9 mouse cellular contexts compared by ENCODE assay signal in genomic region chr11:116018106-116018505, GRCm38 (mm10). TPM values are rescaled to one million over a fixed set of nuclear protein-coding genes. Genes with fewer than 3 reads are reported as not detected.
DNase-seq lines count a peak whose midpoint lies in the region; ATAC-seq and TF ChIP-seq lines count a peak whose summit lies in the region.
"Had no signal": no experiment of that assay in that cellular context is flagged by ENCODE, and none has a peak within 500 bp of the region (broad histone marks: within the 10 kb centered on the region; RNA-seq: fewer than 3 reads in every experiment).

No protein-coding gene starts in this region.

- no peak overlapping the region for H3K4me2 ChIP-seq in hindbrain, embryonic 11.5 days (replicated peaks; ENCODE audit: low read depth, low read length)
- no peak overlapping the region for H3K4me2 ChIP-seq in hindbrain, embryonic 14.5 days (replicated peaks)

- H3K4me1 ChIP-seq in hindbrain, embryonic 11.5 days (replicated peaks; ENCODE audit: control insufficient read depth, insufficient read depth, low read length): no peaks in the 10 kb centered on the region
- H3K4me1 ChIP-seq in hindbrain, embryonic 14.5 days (replicated peaks; ENCODE audit: control insufficient read depth, insufficient read depth, low read length): peaks cover 16% of the 10 kb centered on the region
- H3K4me1 ChIP-seq in G1E (ENCODE audit: insufficient read depth, low read depth, low read length): peaks cover 40% of the 10 kb centered on the region

- no peak overlapping the region for H3K9ac ChIP-seq in hindbrain, embryonic 11.5 days (ENCODE audit: low read depth, low read length)
- H3K9ac ChIP-seq in hindbrain, embryonic 14.5 days: no peak overlapping the region

- no peaks in the 10 kb centered on the region for H3K27me3 ChIP-seq in hindbrain, embryonic 11.5 days (ENCODE audit: control insufficient read depth, insufficient read depth, low read length)
- H3K27me3 ChIP-seq in hindbrain, embryonic 14.5 days (ENCODE audit: control insufficient read depth, insufficient read depth, low read length): no peaks in the 10 kb centered on the region
- peaks cover 18% of the 10 kb centered on the region for H3K27me3 ChIP-seq in G1E (ENCODE audit: insufficient read depth, low read length)

- no peak overlapping the region for H3K4me3 ChIP-seq in hindbrain, embryonic 11.5 days (ENCODE audit: low read depth, low read length)
- no peak overlapping the region for H3K4me3 ChIP-seq in hindbrain, embryonic 14.5 days (replicated peaks; ENCODE audit: low read length)
- no peak overlapping the region for H3K4me3 ChIP-seq in G1E (ENCODE audit: low read depth, low read length)

- ATAC-seq in hindbrain, embryonic 11.5 days (ENCODE audit: low FRiP score): no peak
- ATAC-seq in hindbrain, embryonic 14.5 days (ENCODE audit: low FRiP score): no peak
- ATAC-seq in G1E (ENCODE audit: extremely low read depth, insufficient number of reproducible peaks, low FRiP score, poor library complexity, severe bottlenecking): no peak
- peak; percentile 62 for ATAC-seq in monocyte, adult 5-6 weeks (replicated peaks; ENCODE audit: insufficient number of reproducible peaks, low FRiP score, low TSS enrichment, poor library complexity, severe bottlenecking)

- 23% methylated on average over 6 of the region's 6 CpGs for WGBS in hindbrain, embryonic 11.5 days
- 25% methylated on average over 6 of the region's 6 CpGs for WGBS in hindbrain, embryonic 14.5 days

- H3K9me3 ChIP-seq in hindbrain, embryonic 11.5 days (ENCODE audit: control insufficient read depth, low read length): no peaks in the 10 kb centered on the region
- H3K9me3 ChIP-seq in hindbrain, embryonic 14.5 days (ENCODE audit: control insufficient read depth, low read length): no peaks in the 10 kb centered on the region
- no peaks in the 10 kb centered on the region for H3K9me3 ChIP-seq in G1E (replicated peaks)

- peak; percentile 58 for DNase-seq in hindbrain, embryonic 11.5 days (ENCODE audit: low spot score)
- no peak for DNase-seq in hindbrain, embryonic 14.5 days (ENCODE audit: low spot score)
- DNase-seq in G1E (ENCODE audit: low spot score): no peak
- peak; percentile 64 to 73 for DNase-seq in cerebellum, postnatal 36 days
- DNase-seq in kidney, postnatal 36 days: peak; percentile 59 to 69
- no peak for DNase-seq in layer of hippocampus, adult 9-10 months (ENCODE audit: low spot score)
- no peak for DNase-seq in gastrocnemius, postnatal 25 days

- no peak overlapping the region for H3K27ac ChIP-seq in hindbrain, embryonic 11.5 days (ENCODE audit: low read depth, low read length)
- H3K27ac ChIP-seq in hindbrain, embryonic 14.5 days: no peak overlapping the region
- H3K27ac ChIP-seq: macrophage had no signal

- no peaks in the 10 kb centered on the region for H3K36me3 ChIP-seq in hindbrain, embryonic 11.5 days (ENCODE audit: control insufficient read depth, insufficient read depth, low read length)
- peaks cover 28% of the 10 kb centered on the region for H3K36me3 ChIP-seq in hindbrain, embryonic 14.5 days (replicated peaks; ENCODE audit: control insufficient read depth, insufficient read depth)
- H3K36me3 ChIP-seq in G1E (replicated peaks): peaks cover 19% of the 10 kb centered on the region

- TF ChIP-seq CTCF in G1E (IDR thresholded peaks at IDR 0.05; ENCODE audit: low read depth, low read length): peak; percentile 38

RNA-seq across cellular contexts. Expression of gene Galk1, which starts 5.6 kb away (rescaled TPM):
- polyA plus RNA-seq in hindbrain, embryonic 11.5 days (2014; fragmentation: Nextera tagmentation; extraction: Ambion mirVana): 89.0 and 96.3 TPM in 2 replicates
- polyA plus RNA-seq in hindbrain, embryonic 14.5 days (2014; fragmentation: Nextera tagmentation; extraction: Ambion mirVana): 48.6 and 54.4 TPM in 2 replicates
- 15.4 and 22.0 TPM in 2 replicates for total RNA-seq in G1E (2014; fragmentation: Nextera tagmentation)
- 54.5 and 69.9 TPM in 2 replicates for total RNA-seq in G1E (2017)
- polyA plus RNA-seq in G1E (2012): 148 and 177 TPM in 2 replicates
- total RNA-seq in monocyte, adult 5-6 weeks (2017): 3.6 to 6.4 TPM (median 5.8 TPM) in 3 replicates
- 1 to 10 TPM; 3.6 to 4.3 TPM for total RNA-seq in gastrocnemius, postnatal 25 days (2021)

RNA-seq across cellular contexts. Expression of gene H3f3b, which starts 9.7 kb away (rescaled TPM):
- polyA plus RNA-seq in hindbrain, embryonic 11.5 days (2014; fragmentation: Nextera tagmentation; extraction: Ambion mirVana): 2,172 and 2,203 TPM in 2 replicates
- 1,746 and 2,054 TPM in 2 replicates for polyA plus RNA-seq in hindbrain, embryonic 14.5 days (2014; fragmentation: Nextera tagmentation; extraction: Ambion mirVana)
- 692 and 699 TPM in 2 replicates for total RNA-seq in G1E (2014; fragmentation: Nextera tagmentation)
- total RNA-seq in G1E (2017): 721 and 745 TPM in 2 replicates
- polyA plus RNA-seq in G1E (2012): 230 and 336 TPM in 2 replicates
- total RNA-seq in monocyte, adult 5-6 weeks (2017): 1,370 to 2,118 TPM (median 2,068 TPM) in 3 replicates
- total RNA-seq in gastrocnemius, postnatal 25 days (2021): 10 to 100 TPM; 65.8 to 68.4 TPM

RNA-seq across cellular contexts. Expression of gene Unk, which starts 12.0 kb away (rescaled TPM):
- polyA plus RNA-seq in hindbrain, embryonic 11.5 days (2014; fragmentation: Nextera tagmentation; extraction: Ambion mirVana): 25.8 and 26.9 TPM in 2 replicates
- 25.6 and 29.3 TPM in 2 replicates for polyA plus RNA-seq in hindbrain, embryonic 14.5 days (2014; fragmentation: Nextera tagmentation; extraction: Ambion mirVana)
- 50.1 and 58.1 TPM in 2 replicates for total RNA-seq in G1E (2014; fragmentation: Nextera tagmentation)
- 17.2 and 19.8 TPM in 2 replicates for total RNA-seq in G1E (2017)
- polyA plus RNA-seq in G1E (2012): 65.2 and 80.7 TPM in 2 replicates
- 8.3 to 18.3 TPM (median 11.6 TPM) in 3 replicates for total RNA-seq in monocyte, adult 5-6 weeks (2017)
- total RNA-seq in gastrocnemius, postnatal 25 days (2021): 1 to 10 TPM; 6.1 to 6.6 TPM

RNA-seq across cellular contexts. Expression of gene Itgb4, which starts 43.6 kb away (rescaled TPM):
- polyA plus RNA-seq in hindbrain, embryonic 11.5 days (2014; fragmentation: Nextera tagmentation; extraction: Ambion mirVana): 0.36 and 0.82 TPM in 2 replicates
- 1.5 and 1.6 TPM in 2 replicates for polyA plus RNA-seq in hindbrain, embryonic 14.5 days (2014; fragmentation: Nextera tagmentation; extraction: Ambion mirVana)
- total RNA-seq in G1E (2014; fragmentation: Nextera tagmentation) (not detected in 2 replicates), G1E (2017) (0.05 and 0.06 TPM in 2 replicates)
- polyA plus RNA-seq in G1E (2012): 0.13 and 0.17 TPM in 2 replicates
- not detected in 3 replicates for total RNA-seq in monocyte, adult 5-6 weeks (2017)
- 1 to 10 TPM; 4.2 to 4.5 TPM for total RNA-seq in gastrocnemius, postnatal 25 days (2021)
- polyA plus RNA-seq: macrophage had no signal

RNA-seq across cellular contexts. Expression of gene Unc13d, which starts 59.7 kb away (rescaled TPM):
- 1.1 and 1.3 TPM in 2 replicates for polyA plus RNA-seq in hindbrain, embryonic 11.5 days (2014; fragmentation: Nextera tagmentation; extraction: Ambion mirVana)
- 0.75 and 0.83 TPM in 2 replicates for polyA plus RNA-seq in hindbrain, embryonic 14.5 days (2014; fragmentation: Nextera tagmentation; extraction: Ambion mirVana)
- total RNA-seq in G1E (2014; fragmentation: Nextera tagmentation) (26.1 and 31.4 TPM in 2 replicates), G1E (2017) (63.5 and 81.7 TPM in 2 replicates)
- 126 and 144 TPM in 2 replicates for polyA plus RNA-seq in G1E (2012)
- total RNA-seq in monocyte, adult 5-6 weeks (2017): 27.7 to 53.1 TPM (median 29.1 TPM) in 3 replicates
- total RNA-seq in gastrocnemius, postnatal 25 days (2021): under 1 TPM; 0.16 to 0.38 TPM

Comparison
In these comparisons a context has a peak if more than half of its experiments do, and no peak if none do; other contexts are left out.
1. DNase-seq: peak in hindbrain, embryonic 11.5 days (single experiment), cerebellum, postnatal 36 days (2 of 2) and kidney, postnatal 36 days (2 of 2); none in hindbrain, embryonic 14.5 days (single experiment), G1E (single experiment), layer of hippocampus, adult 9-10 months (single experiment) and gastrocnemius, postnatal 25 days (single experiment).
2. RNA of gene H3f3b, which starts 9.7 kb away (total RNA-seq): 1,370 to 2,118 TPM in monocyte, adult 5-6 weeks and 692 to 745 TPM in G1E; 65.8 to 68.4 TPM in gastrocnemius, postnatal 25 days; every median in the first group is over 4 times any median in the second.